Comparison of ENCODE assay signal across 8 mouse cellular contexts in genomic region chr11:116580711-116581375, GRCm38 (mm10). TPM values are rescaled to one million over a fixed set of nuclear protein-coding genes. Genes with fewer than 3 reads are reported as not detected.
DNase-seq lines count a peak whose midpoint lies in the region; ATAC-seq and TF ChIP-seq lines count a peak whose summit lies in the region.

No protein-coding gene starts in this region.

- no peak for TF ChIP-seq CTCF in forebrain, postnatal 0 days (IDR thresholded peaks at IDR 0.05; ENCODE audit: low read depth)
- no peak for TF ChIP-seq CTCF in hindbrain, postnatal 0 days (IDR thresholded peaks at IDR 0.05; ENCODE audit: low read depth)

- H3K4me2 ChIP-seq in forebrain, postnatal 0 days (ENCODE audit: low read depth), result peak overlapping the region; percentile 49
- H3K4me2 ChIP-seq in hindbrain, postnatal 0 days (ENCODE audit: low read depth, low read length), result peak overlapping the region; percentile 60
- peak overlapping the region; percentile 84 for H3K4me2 ChIP-seq in limb, embryonic 12.5 days
- peak overlapping the region; percentile 75 for H3K4me2 ChIP-seq in midbrain, embryonic 11.5 days

- peak; percentile 36 for DNase-seq in gastrocnemius, adult 18-20 months (ENCODE audit: low spot score)
- DNase-seq in gastrocnemius, adult 8-10 months (ENCODE audit: low spot score in 2 of 2), result no peak
- peak; percentile 66 for DNase-seq in cerebellum, adult 8-10 months
- peak; percentile 63 for DNase-seq in forebrain, postnatal 0 days
- DNase-seq in hindbrain, postnatal 0 days (ENCODE audit: low spot score), result peak; percentile 65
- DNase-seq in midbrain, embryonic 11.5 days (ENCODE audit: low spot score, missing footprints), result peak; percentile 95
- DNase-seq in right cerebral cortex, postnatal 4 days, result peak; percentile 48

- WGBS in forebrain, postnatal 0 days, result 1% methylated on average over 81 of the region's 91 CpGs
- WGBS in hindbrain, postnatal 0 days, result 1% methylated on average over 83 of the region's 91 CpGs
- WGBS in limb, embryonic 12.5 days, result under 1% methylated on average over 81 of the region's 91 CpGs
- WGBS in midbrain, embryonic 11.5 days, result under 1% methylated on average over 69 of the region's 91 CpGs

- H3K4me1 ChIP-seq in forebrain, postnatal 0 days (ENCODE audit: insufficient read depth), result peaks cover 12% of the 10 kb centered on the region; the same call in 1 of the 2 replicates
- peaks cover 15% of the 10 kb centered on the region for H3K4me1 ChIP-seq in hindbrain, postnatal 0 days (ENCODE audit: insufficient read depth, low read length)
- peaks cover 33% of the 10 kb centered on the region for H3K4me1 ChIP-seq in limb, embryonic 12.5 days (replicated peaks)
- H3K4me1 ChIP-seq in midbrain, embryonic 11.5 days (ENCODE audit: control insufficient read depth, insufficient read depth, low read length), result peaks cover 10% of the 10 kb centered on the region

- H3K36me3 ChIP-seq in forebrain, postnatal 0 days (ENCODE audit: insufficient read depth), result no peaks in the 10 kb centered on the region
- H3K36me3 ChIP-seq in hindbrain, postnatal 0 days (ENCODE audit: insufficient read depth, low read length), result no peaks in the 10 kb centered on the region
- H3K36me3 ChIP-seq in limb, embryonic 12.5 days, result no peaks in the 10 kb centered on the region
- no peaks in the 10 kb centered on the region for H3K36me3 ChIP-seq in midbrain, embryonic 11.5 days (ENCODE audit: control insufficient read depth, insufficient read depth, low read length)

- peak overlapping the region; percentile 97 for H3K9ac ChIP-seq in forebrain, postnatal 0 days
- peak overlapping the region; percentile 97 for H3K9ac ChIP-seq in hindbrain, postnatal 0 days (replicated peaks; ENCODE audit: low read length)
- peak overlapping the region; percentile 90 for H3K9ac ChIP-seq in limb, embryonic 12.5 days (replicated peaks)
- peak overlapping the region; percentile 94 for H3K9ac ChIP-seq in midbrain, embryonic 11.5 days (ENCODE audit: low read length)

- peak overlapping the region; percentile 98 for H3K4me3 ChIP-seq in forebrain, postnatal 0 days (ENCODE audit: low read depth, low read length)
- peak overlapping the region; percentile 85 for H3K4me3 ChIP-seq in hindbrain, postnatal 0 days (ENCODE audit: low read length)
- H3K4me3 ChIP-seq in limb, embryonic 12.5 days (replicated peaks), result peak overlapping the region; percentile 98
- H3K4me3 ChIP-seq in midbrain, embryonic 11.5 days (ENCODE audit: low read depth, low read length), result peak overlapping the region; percentile 95

- H3K9me3 ChIP-seq in forebrain, postnatal 0 days (ENCODE audit: low read length), result no peaks in the 10 kb centered on the region
- no peaks in the 10 kb centered on the region for H3K9me3 ChIP-seq in hindbrain, postnatal 0 days (ENCODE audit: low read length)
- H3K9me3 ChIP-seq in limb, embryonic 12.5 days, result no peaks in the 10 kb centered on the region
- H3K9me3 ChIP-seq in midbrain, embryonic 11.5 days (ENCODE audit: control insufficient read depth, low read length), result no peaks in the 10 kb centered on the region

- no peaks in the 10 kb centered on the region for H3K27me3 ChIP-seq in forebrain, postnatal 0 days (ENCODE audit: insufficient read depth, low read length)
- H3K27me3 ChIP-seq in hindbrain, postnatal 0 days (ENCODE audit: insufficient read depth, low read length), result no peaks in the 10 kb centered on the region
- no peaks in the 10 kb centered on the region for H3K27me3 ChIP-seq in limb, embryonic 12.5 days
- H3K27me3 ChIP-seq in midbrain, embryonic 11.5 days (ENCODE audit: control insufficient read depth, insufficient read depth, low read length), result no peaks in the 10 kb centered on the region

- ATAC-seq in forebrain, postnatal 0 days, result peak; percentile 72
- ATAC-seq in hindbrain, postnatal 0 days, result peak; percentile 64
- ATAC-seq in limb, embryonic 12.5 days (ENCODE audit: insufficient number of reproducible peaks, insufficient read depth, low FRiP score, low TSS enrichment, low read depth), result peak; percentile 69
- peak; percentile 82 for ATAC-seq in midbrain, embryonic 11.5 days (ENCODE audit: low FRiP score)

- peak overlapping the region; percentile 93 for H3K27ac ChIP-seq in forebrain, postnatal 0 days (ENCODE audit: low read depth, low read length)
- H3K27ac ChIP-seq in hindbrain, postnatal 0 days, result peak overlapping the region; percentile 92
- H3K27ac ChIP-seq in limb, embryonic 12.5 days, result peak overlapping the region; percentile 90
- H3K27ac ChIP-seq in midbrain, embryonic 11.5 days (ENCODE audit: low read depth, low read length), result peak overlapping the region; percentile 57

RNA-seq across cellular contexts. Expression of gene Ube2o, which starts 0.4 kb away (rescaled TPM):
- 10 to 100 TPM; 22.9 to 25.2 TPM for total RNA-seq in gastrocnemius, adult 18-20 months (2021)
- 10 to 100 TPM; 22.4 to 27.6 (median 22.5) TPM for total RNA-seq in gastrocnemius, adult 8-10 months (2022)
- 81.3 and 94.1 TPM in 2 replicates for total RNA-seq in forebrain, postnatal 0 days (2014; rRNA removed)
- 26.6 and 32.1 TPM in 2 replicates for polyA plus RNA-seq in forebrain, postnatal 0 days (2015; fragmentation: Nextera tagmentation; extraction: Ambion mirVana)
- 101 and 112 TPM in 2 replicates for total RNA-seq in hindbrain, postnatal 0 days (2014; rRNA removed)
- polyA plus RNA-seq in hindbrain, postnatal 0 days (2015; fragmentation: Nextera tagmentation; extraction: Ambion mirVana), result 31.3 and 31.9 TPM in 2 replicates
- 14.8 and 21.7 TPM in 2 replicates for polyA plus RNA-seq in limb, embryonic 12.5 days (2016; fragmentation: Nextera tagmentation; extraction: Ambion mirVana)
- polyA plus RNA-seq in midbrain, embryonic 11.5 days (2014; fragmentation: Nextera tagmentation; extraction: Ambion mirVana), result 13.6 and 18.7 TPM in 2 replicates

RNA-seq across cellular contexts. Expression of gene Aanat, which starts 5.4 kb away (rescaled TPM):
- total RNA-seq in gastrocnemius, adult 18-20 months (2021), result not detected
- total RNA-seq in gastrocnemius, adult 8-10 months (2022), result not detected
- 0.31 and 0.62 TPM in 2 replicates for total RNA-seq in forebrain, postnatal 0 days (2014; rRNA removed)
- 0.88 and 0.89 TPM in 2 replicates for polyA plus RNA-seq in forebrain, postnatal 0 days (2015; fragmentation: Nextera tagmentation; extraction: Ambion mirVana)
- 0.68 TPM in 1 of 2 replicates, not detected in the other for total RNA-seq in hindbrain, postnatal 0 days (2014; rRNA removed)
- 0.46 and 0.81 TPM in 2 replicates for polyA plus RNA-seq in hindbrain, postnatal 0 days (2015; fragmentation: Nextera tagmentation; extraction: Ambion mirVana)
- not detected in 2 replicates for polyA plus RNA-seq in limb, embryonic 12.5 days (2016; fragmentation: Nextera tagmentation; extraction: Ambion mirVana)
- not detected in 2 replicates for polyA plus RNA-seq in midbrain, embryonic 11.5 days (2014; fragmentation: Nextera tagmentation; extraction: Ambion mirVana)

RNA-seq across cellular contexts. Expression of gene Rhbdf2, which starts 46.0 kb away (rescaled TPM):
- total RNA-seq in gastrocnemius, adult 18-20 months (2021), result 10 to 100 TPM; 11.2 to 11.9 TPM
- total RNA-seq in gastrocnemius, adult 8-10 months (2022), result 10 to 100 TPM; 10.6 to 19.9 (median 11.2) TPM
- 1.6 and 1.9 TPM in 2 replicates for total RNA-seq in forebrain, postnatal 0 days (2014; rRNA removed)
- 0.75 and 0.97 TPM in 2 replicates for polyA plus RNA-seq in forebrain, postnatal 0 days (2015; fragmentation: Nextera tagmentation; extraction: Ambion mirVana)
- total RNA-seq in hindbrain, postnatal 0 days (2014; rRNA removed), result 3.8 and 4.0 TPM in 2 replicates
- 1.1 and 1.6 TPM in 2 replicates for polyA plus RNA-seq in hindbrain, postnatal 0 days (2015; fragmentation: Nextera tagmentation; extraction: Ambion mirVana)
- polyA plus RNA-seq in limb, embryonic 12.5 days (2016; fragmentation: Nextera tagmentation; extraction: Ambion mirVana), result 4.1 and 5.1 TPM in 2 replicates
- polyA plus RNA-seq in midbrain, embryonic 11.5 days (2014; fragmentation: Nextera tagmentation; extraction: Ambion mirVana), result 1.2 and 1.3 TPM in 2 replicates

RNA-seq across cellular contexts. Expression of gene Sphk1, which starts 50.1 kb away (rescaled TPM):
- total RNA-seq in gastrocnemius, adult 18-20 months (2021), result under 1 TPM; 0.80 to 0.88 TPM
- under 1 TPM; 0.15 to 0.75 (median 0.51) TPM for total RNA-seq in gastrocnemius, adult 8-10 months (2022)
- total RNA-seq in forebrain, postnatal 0 days (2014; rRNA removed), result 12.7 and 13.8 TPM in 2 replicates
- 8.7 and 10.2 TPM in 2 replicates for polyA plus RNA-seq in forebrain, postnatal 0 days (2015; fragmentation: Nextera tagmentation; extraction: Ambion mirVana)
- 25.5 and 29.7 TPM in 2 replicates for total RNA-seq in hindbrain, postnatal 0 days (2014; rRNA removed)
- polyA plus RNA-seq in hindbrain, postnatal 0 days (2015; fragmentation: Nextera tagmentation; extraction: Ambion mirVana), result 17.9 and 20.4 TPM in 2 replicates
- polyA plus RNA-seq in limb, embryonic 12.5 days (2016; fragmentation: Nextera tagmentation; extraction: Ambion mirVana), result 1.4 and 1.8 TPM in 2 replicates
- 7.1 and 8.3 TPM in 2 replicates for polyA plus RNA-seq in midbrain, embryonic 11.5 days (2014; fragmentation: Nextera tagmentation; extraction: Ambion mirVana)

Comparison
In these comparisons a context has a peak if more than half of its experiments do, and no peak if none do; other contexts are left out.
1. DNase-seq: peak in gastrocnemius, adult 18-20 months (single experiment), cerebellum, adult 8-10 months (single experiment), forebrain, postnatal 0 days (single experiment), hindbrain, postnatal 0 days (single experiment), midbrain, embryonic 11.5 days (single experiment) and right cerebral cortex, postnatal 4 days (single experiment); none in gastrocnemius, adult 8-10 months (0 of 2).
2. Peak in every context shown above with its lines, with median percentiles within 50 percentile points of each other: ATAC-seq, H3K27ac ChIP-seq, H3K4me2 ChIP-seq, H3K4me3 ChIP-seq and H3K9ac ChIP-seq.